Mouse (Mus musculus): ENCODE results near the gene Homer2. TPM values are rescaled to one million over a fixed set of nuclear protein-coding genes. Genes with fewer than 3 reads are reported as not detected.
A peak's percentile ranks its signal among the peaks of the same experiment; 100 is the strongest.

Homer2 gene
- polyA plus RNA-seq, 1 experiment from 2014 or later, result 34.4 TPM

- H3K9me3 ChIP-seq, result no peaks in the 10 kb centered on the region
- H3K27ac ChIP-seq (replicated peaks), result no peak overlapping the region
- WGBS, result 80% methylated on average over 4 of the region's 4 CpGs
- ATAC-seq (ENCODE audit: low FRiP score, low read depth), result no peak
- H3K9ac ChIP-seq, result no peak overlapping the region
- no peak overlapping the region for H3K4me2 ChIP-seq
- H3K36me3 ChIP-seq, result no peaks in the 10 kb centered on the region
- H3K4me3 ChIP-seq, result no peak overlapping the region
- H3K27me3 ChIP-seq, result no peaks in the 10 kb centered on the region
- peaks cover 5% of the 10 kb centered on the region for H3K4me1 ChIP-seq (replicated peaks)
Measured at GRCm38 (mm10) chr7:81566332-81566731, 141.0 kb downstream of the Homer2 start.

- Histone ChIP-seq H3K27me3 (no peaks in the 10 kb centered on the region), H3K9me3 (no peaks in the 10 kb centered on the region), H3K4me1 (replicated peaks) (peaks cover 7% of the 10 kb centered on the region; the same call in 1 of the 2 replicates), H3K4me3 (no peak overlapping the region), H3K27ac (replicated peaks) (0 out of 2 replicates have a peak overlapping the region, but pooled peaks have one; percentile 47), H3K4me2 (no peak overlapping the region), H3K36me3 (no peaks in the 10 kb centered on the region), H3K9ac (no peak overlapping the region)
- no peak for ATAC-seq (ENCODE audit: low FRiP score, low read depth)
- WGBS, result 55% methylated on average over 7 of the region's 7 CpGs
Measured at GRCm38 (mm10) chr7:81565381-81566055, 141.8 kb downstream of the Homer2 start.

GRCm38 (mm10) chr7:81564766-81565165 is 142.6 kb downstream of the Homer2 start:
- ATAC-seq (ENCODE audit: low FRiP score, low read depth), result no peak
- no peaks in the 10 kb centered on the region for H3K27me3 ChIP-seq
- H3K4me2 ChIP-seq, result no peak overlapping the region
- no peak overlapping the region for H3K27ac ChIP-seq (replicated peaks)
- H3K4me3 ChIP-seq, result no peak overlapping the region
- H3K9ac ChIP-seq, result no peak overlapping the region
- 0 out of 2 replicates have a peak, but pooled peaks cover 10% of the 10 kb centered on the region for H3K4me1 ChIP-seq (replicated peaks)
- H3K9me3 ChIP-seq, result no peaks in the 10 kb centered on the region
- 73% methylated on average over 7 of the region's 7 CpGs for WGBS
- no peaks in the 10 kb centered on the region for H3K36me3 ChIP-seq

GRCm38 (mm10) chr7:81563506-81564015 is 143.8 kb downstream of the Homer2 start:
- Histone ChIP-seq H3K4me2 (no peak overlapping the region), H3K36me3 (no peaks in the 10 kb centered on the region), H3K9me3 (no peaks in the 10 kb centered on the region), H3K27ac (replicated peaks) (no peak overlapping the region), H3K4me3 (no peak overlapping the region), H3K4me1 (replicated peaks) (0 out of 2 replicates have a peak, but pooled peaks cover 10% of the 10 kb centered on the region), H3K9ac (no peak overlapping the region), H3K27me3 (no peaks in the 10 kb centered on the region)
- no peak for ATAC-seq (ENCODE audit: low FRiP score, low read depth)
- 91% methylated on average over 4 of the region's 4 CpGs for WGBS

- Histone ChIP-seq H3K4me2 (no peak overlapping the region), H3K27me3 (no peaks in the 10 kb centered on the region), H3K9ac (no peak overlapping the region), H3K4me3 (no peak overlapping the region), H3K27ac (replicated peaks) (0 out of 2 replicates have a peak overlapping the region, but pooled peaks have one; percentile 38), H3K4me1 (replicated peaks) (0 out of 2 replicates have a peak, but pooled peaks cover 10% of the 10 kb centered on the region), H3K36me3 (no peaks in the 10 kb centered on the region), H3K9me3 (no peaks in the 10 kb centered on the region)
- ATAC-seq (ENCODE audit: low FRiP score, low read depth), result no peak
- WGBS, result 79% methylated on average over 5 of the region's 5 CpGs
Measured at GRCm38 (mm10) chr7:81561211-81561610, 146.1 kb downstream of the Homer2 start.

GRCm38 (mm10) chr7:81560101-81561049 is 147.0 kb downstream of the Homer2 start:
- Histone ChIP-seq H3K27me3 (no peaks in the 10 kb centered on the region), H3K4me3 (no peak overlapping the region), H3K27ac (replicated peaks) (0 out of 2 replicates have a peak overlapping the region, but pooled peaks have one; percentile 38), H3K36me3 (no peaks in the 10 kb centered on the region), H3K4me1 (replicated peaks) (0 out of 2 replicates have a peak, but pooled peaks cover 10% of the 10 kb centered on the region), H3K4me2 (no peak overlapping the region), H3K9me3 (no peaks in the 10 kb centered on the region), H3K9ac (no peak overlapping the region)
- no peak for ATAC-seq (ENCODE audit: low FRiP score, low read depth)
- WGBS, result 61% methylated on average over 8 of the region's 8 CpGs

GRCm38 (mm10) chr7:81559231-81559980 is 147.9 kb downstream of the Homer2 start:
- Histone ChIP-seq H3K4me1 (replicated peaks) (0 out of 2 replicates have a peak, but pooled peaks cover 10% of the 10 kb centered on the region), H3K4me3 (no peak overlapping the region), H3K9me3 (no peaks in the 10 kb centered on the region), H3K9ac (no peak overlapping the region), H3K27me3 (no peaks in the 10 kb centered on the region), H3K4me2 (no peak overlapping the region), H3K27ac (replicated peaks) (no peak overlapping the region), H3K36me3 (no peaks in the 10 kb centered on the region)
- ATAC-seq (ENCODE audit: low FRiP score, low read depth), result no peak
- 86% methylated on average over 14 of the region's 14 CpGs for WGBS

- Histone ChIP-seq H3K27ac (replicated peaks) (no peak overlapping the region), H3K36me3 (no peaks in the 10 kb centered on the region), H3K9ac (no peak overlapping the region), H3K4me1 (replicated peaks) (0 out of 2 replicates have a peak, but pooled peaks cover 10% of the 10 kb centered on the region), H3K9me3 (no peaks in the 10 kb centered on the region), H3K4me2 (no peak overlapping the region), H3K27me3 (no peaks in the 10 kb centered on the region), H3K4me3 (no peak overlapping the region)
- 64% methylated on average over 4 of the region's 4 CpGs for WGBS
- no peak for ATAC-seq (ENCODE audit: low FRiP score, low read depth)
Measured at GRCm38 (mm10) chr7:81557985-81558360, 149.4 kb downstream of the Homer2 start.

GRCm38 (mm10) chr7:81557252-81557984 is 149.9 kb downstream of the Homer2 start:
- H3K9ac ChIP-seq, result no peak overlapping the region
- no peak overlapping the region for H3K27ac ChIP-seq (replicated peaks)
- H3K4me1 ChIP-seq (replicated peaks), result 0 out of 2 replicates have a peak, but pooled peaks cover 10% of the 10 kb centered on the region
- 68% methylated on average over 7 of the region's 7 CpGs for WGBS
- no peaks in the 10 kb centered on the region for H3K9me3 ChIP-seq
- no peak overlapping the region for H3K4me3 ChIP-seq
- H3K4me2 ChIP-seq, result no peak overlapping the region
- H3K36me3 ChIP-seq, result no peaks in the 10 kb centered on the region
- H3K27me3 ChIP-seq, result no peaks in the 10 kb centered on the region
- ATAC-seq (ENCODE audit: low FRiP score, low read depth), result no peak

GRCm38 (mm10) chr7:81556839-81557238 is 150.5 kb downstream of the Homer2 start:
- Histone ChIP-seq H3K9me3 (no peaks in the 10 kb centered on the region), H3K27me3 (no peaks in the 10 kb centered on the region), H3K4me1 (replicated peaks) (0 out of 2 replicates have a peak, but pooled peaks cover 10% of the 10 kb centered on the region), H3K36me3 (no peaks in the 10 kb centered on the region), H3K9ac (no peak overlapping the region), H3K4me3 (no peak overlapping the region), H3K27ac (replicated peaks) (no peak overlapping the region), H3K4me2 (no peak overlapping the region)
- WGBS, result 88% methylated on average over 4 of the region's 4 CpGs
- no peak for ATAC-seq (ENCODE audit: low FRiP score, low read depth)

GRCm38 (mm10) chr7:81554369-81554768 is 153.0 kb downstream of the Homer2 start:
- 88% methylated on average over 2 of the region's 2 CpGs for WGBS
- H3K27me3 ChIP-seq, result no peaks in the 10 kb centered on the region
- ATAC-seq (ENCODE audit: low FRiP score, low read depth), result no peak

More at GRCm38 (mm10) chr7:81554369-81554768, 153.0 kb downstream of the Homer2 start:
- Histone ChIP-seq H3K9me3 (no peaks in the 10 kb centered on the region), H3K36me3 (no peaks in the 10 kb centered on the region), H3K4me2 (no peak overlapping the region), H3K4me1 (replicated peaks) (no peaks in the 10 kb centered on the region), H3K9ac (no peak overlapping the region), H3K4me3 (no peak overlapping the region), H3K27ac (replicated peaks) (no peak overlapping the region)

Measured in hindbrain, embryonic 15.5 days (tissue).